Mouse (Mus musculus) spleen, adult 2 months (tissue): ENCODE data around the gene Ankrd36. TPM values are rescaled to one million over a fixed set of nuclear protein-coding genes. Genes with fewer than 3 reads are reported as not detected.

ENCODE experiments used
- DNase-seq, 2 experiments: peaks; one replicate each; pipeline versions ENCODE4 v3.0.0 to v3.0.0-alpha.2; 2012 to 2021; ENCODE audit warnings: low spot score in 2 of 2, low read depth in 1 of 2
- H3K27ac ChIP-seq: fragments of 200-500 bp; 2 replicates; pipeline ENCODE4 v1.5.1; 2012; ENCODE audit warnings: low read length, inconsistent platforms; ENCODE audit not compliant: insufficient read depth
- H3K27me3 ChIP-seq: fragments of 200-500 bp; 2 replicates; pipeline ENCODE4 v1.6.1; 2012; ENCODE audit warnings: mild to moderate bottlenecking, moderate library complexity, low read length, inconsistent platforms; ENCODE audit not compliant: control insufficient read depth, insufficient read depth
- H3K36me3 ChIP-seq: fragments of 200-500 bp; 2 replicates; pipeline ENCODE4 v1.6.1; 2012; ENCODE audit warnings: mild to moderate bottlenecking, low read length, inconsistent platforms; ENCODE audit not compliant: control insufficient read depth, insufficient read depth
- H3K4me1 ChIP-seq: fragments of 200-500 bp; 2 replicates; pipeline ENCODE4 v1.6.1; 2011; ENCODE audit warnings: inconsistent platforms; ENCODE audit not compliant: control insufficient read depth, insufficient read depth, insufficient read length
- H3K4me3 ChIP-seq: fragments of 200-500 bp; 2 replicates; pipeline ENCODE4 v1.5.1; 2011; ENCODE audit warnings: mild to moderate bottlenecking, inconsistent platforms; ENCODE audit not compliant: insufficient read depth, insufficient read length; ENCODE audit errors: extremely low read depth
- CTCF ChIP-seq: fragments of 200-500 bp; IDR thresholded peaks from 2 replicates; pipeline ENCODE4 v1.5.1; 2011; ENCODE audit warnings: mild to moderate bottlenecking, inconsistent platforms; ENCODE audit not compliant: insufficient read depth, insufficient read length, insufficient replicate concordance; ENCODE audit errors: extremely low read depth
- POLR2A ChIP-seq: fragments of 200-500 bp; IDR thresholded peaks from 2 replicates; pipeline ENCODE4 v1.6.1; 2011; ENCODE audit warnings: low read depth, low read length, inconsistent platforms
- WGBS: fragments of 180-500 bp; shearing (Covaris S2); methylation state at CpG from one replicate; pipeline ENCODE4 v1.1.7; 2018; 5-methylcytosine and 5-hydroxymethylcytosine counted together
- polyA plus RNA-seq: library from polyadenylated mRNA; depleted of rRNA; stranded (reverse); fragments of >200 nt; gene quantifications from 2 replicates; pipeline ENCODE4 v1.2.3, GENCODE M21; 2012

Gene Ankrd36
- polyA plus RNA-seq, 1 experiment: 0.02 TPM

DNA sequence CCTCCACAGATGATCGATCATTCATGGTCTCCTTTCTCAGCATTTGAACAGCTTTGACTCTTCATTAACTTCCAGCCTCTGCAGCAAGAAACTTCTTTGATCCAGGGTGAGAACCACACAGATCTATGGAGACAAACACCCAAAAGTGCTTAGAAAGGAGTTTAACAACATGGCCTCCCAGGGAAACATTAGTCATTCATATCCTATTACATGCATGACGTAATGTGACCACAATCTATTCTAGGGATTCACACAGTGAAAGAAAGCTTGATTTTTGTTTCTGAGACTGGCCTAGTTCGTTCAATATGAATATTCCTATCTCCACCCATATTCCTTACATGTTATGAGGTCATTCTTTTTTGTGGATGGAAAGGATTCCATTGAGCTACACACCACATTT is 3.9 kb upstream of the Ankrd36 start:
- DNase-seq: no peak
- Histone ChIP-seq H3K27ac (no peak overlapping the region), H3K27me3 (no peaks in the 10 kb centered on the region), H3K36me3 (no peaks in the 10 kb centered on the region), H3K4me1 (no peaks in the 10 kb centered on the region), H3K4me3 (no peak overlapping the region)
- no peak for TF ChIP-seq POLR2A
- TF ChIP-seq CTCF: no peak
- 79% methylated on average over 3 of the region's 3 CpGs for WGBS

DNA sequence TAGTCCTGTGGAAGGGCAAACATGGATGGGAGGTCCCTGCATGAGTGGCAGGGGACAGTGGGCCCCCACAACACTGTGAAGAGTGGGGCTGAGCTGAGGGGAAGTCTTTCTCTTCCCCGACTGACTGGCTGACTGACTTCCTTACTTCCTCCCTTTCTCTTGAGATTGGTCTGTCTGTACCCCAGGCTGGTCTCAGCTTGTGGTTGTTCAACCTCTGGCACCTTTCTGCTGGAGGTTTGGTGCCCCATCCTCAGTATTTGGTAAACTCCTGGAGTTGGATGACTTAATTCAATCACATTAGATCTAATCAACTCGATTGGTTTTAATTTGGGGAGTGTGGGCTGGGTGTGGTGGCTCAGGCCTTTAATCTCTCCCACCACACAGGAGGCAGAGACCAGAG is 3.0 kb upstream of the Ankrd36 start:
- no peaks in the 10 kb centered on the region for H3K36me3 ChIP-seq
- no peak for DNase-seq
- H3K27me3 ChIP-seq: no peaks in the 10 kb centered on the region
- TF ChIP-seq CTCF (no peak), POLR2A (no peak)
- WGBS: 32% methylated on average over 2 of the region's 2 CpGs
- H3K27ac ChIP-seq: no peak overlapping the region
- no peaks in the 10 kb centered on the region for H3K4me1 ChIP-seq
- no peak overlapping the region for H3K4me3 ChIP-seq

DNA sequence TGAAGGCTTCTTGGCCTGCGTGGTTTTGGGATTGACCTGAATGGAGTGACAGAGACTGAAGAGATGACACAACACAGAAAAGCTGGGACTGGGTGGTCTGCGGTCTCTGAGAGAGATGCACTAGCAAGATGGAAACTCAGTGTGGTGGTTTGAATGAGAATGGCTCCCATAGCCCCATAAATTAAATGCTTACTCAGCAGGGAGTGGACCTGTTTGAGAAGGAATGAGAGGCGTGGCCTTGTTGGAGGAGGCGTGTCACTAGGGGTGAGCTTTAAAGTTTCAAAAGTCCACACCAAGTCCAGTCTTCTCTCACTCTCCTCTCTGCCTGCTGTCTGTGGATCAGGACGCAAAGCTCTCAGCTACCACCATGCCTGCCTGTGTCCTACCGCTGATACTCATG is 1.8 kb upstream of the Ankrd36 start:
- WGBS: 96% methylated on average over 6 of the region's 6 CpGs
- H3K4me1 ChIP-seq: no peaks in the 10 kb centered on the region
- no peaks in the 10 kb centered on the region for H3K36me3 ChIP-seq
- no peak for DNase-seq
- H3K4me3 ChIP-seq: no peak overlapping the region
- no peak overlapping the region for H3K27ac ChIP-seq
- H3K27me3 ChIP-seq: no peaks in the 10 kb centered on the region
- TF ChIP-seq CTCF (no peak), POLR2A (no peak)

DNA sequence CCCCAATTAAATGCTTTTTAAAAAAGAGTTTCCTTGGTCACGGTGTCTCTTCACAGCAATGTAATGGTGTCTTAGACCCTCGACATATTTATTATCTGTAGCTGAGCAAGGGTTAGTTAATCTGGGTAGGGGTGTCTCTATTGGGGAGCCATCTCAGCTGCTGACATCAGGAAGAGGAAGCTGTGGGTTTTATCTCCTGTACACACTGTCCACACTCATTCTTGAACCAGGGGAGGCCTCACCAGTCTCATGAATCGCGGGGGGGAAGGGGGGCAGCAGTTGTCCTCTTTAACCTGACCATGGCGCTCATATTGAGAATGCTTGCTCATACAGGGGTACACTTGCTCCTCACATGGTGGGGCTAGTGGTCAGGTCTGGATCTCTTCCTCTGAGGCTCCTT is 1.4 kb upstream of the Ankrd36 start:
- H3K4me3 ChIP-seq: no peak overlapping the region
- no peak for DNase-seq
- no peaks in the 10 kb centered on the region for H3K4me1 ChIP-seq
- no peaks in the 10 kb centered on the region for H3K36me3 ChIP-seq
- H3K27ac ChIP-seq: no peak overlapping the region
- H3K27me3 ChIP-seq: no peaks in the 10 kb centered on the region
- TF ChIP-seq POLR2A: no peak
- 75% methylated on average over 5 of the region's 5 CpGs for WGBS

DNA sequence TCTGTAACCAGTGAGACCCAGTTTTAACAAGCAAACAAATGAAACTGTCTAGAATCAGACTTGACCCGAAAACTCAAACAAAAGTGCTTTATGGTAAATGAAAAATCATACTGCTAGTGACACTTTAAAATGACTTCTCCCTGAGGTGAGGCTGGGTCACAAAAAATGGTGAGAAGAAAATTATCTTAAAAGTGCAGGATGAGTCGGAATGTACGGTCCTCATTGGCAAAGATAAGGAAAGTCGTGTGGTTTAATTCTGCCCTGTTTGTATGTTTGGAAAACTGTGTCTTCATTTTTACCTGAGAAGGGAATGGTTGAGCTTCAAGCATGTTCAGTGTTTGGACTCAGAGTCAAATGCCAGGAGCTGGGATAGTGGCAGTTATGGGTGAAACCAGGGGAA is 2.4 kb downstream of the Ankrd36 start:
- no peak for DNase-seq
- 87% methylated on average over 4 of the region's 4 CpGs for WGBS
- no peaks in the 10 kb centered on the region for H3K36me3 ChIP-seq
- H3K4me1 ChIP-seq: no peaks in the 10 kb centered on the region
- no peak overlapping the region for H3K27ac ChIP-seq
- no peak overlapping the region for H3K4me3 ChIP-seq
- no peaks in the 10 kb centered on the region for H3K27me3 ChIP-seq
- TF ChIP-seq POLR2A: no peak
- TF ChIP-seq CTCF: no peak

DNA sequence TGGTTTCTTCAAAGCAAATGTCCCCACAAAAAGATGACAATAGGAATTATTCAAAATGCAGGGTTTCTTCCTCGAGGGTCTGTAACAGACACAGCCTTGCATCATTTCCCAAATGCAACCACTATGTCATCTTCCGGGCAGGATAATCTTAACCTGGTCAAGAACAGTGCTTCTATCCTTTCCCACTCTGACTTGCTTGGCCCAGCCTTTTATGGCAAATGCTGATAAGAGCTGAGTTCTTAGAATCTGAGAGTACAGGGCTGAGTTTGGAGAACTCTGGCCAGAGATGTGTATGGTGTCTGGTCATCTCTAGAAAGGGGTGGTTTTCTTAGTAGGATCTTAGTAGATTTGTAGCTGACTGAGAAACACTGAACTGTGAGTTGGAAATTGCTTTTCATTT is 4.3 kb downstream of the Ankrd36 start:
- no peaks in the 10 kb centered on the region for H3K27me3 ChIP-seq
- no peaks in the 10 kb centered on the region for H3K36me3 ChIP-seq
- no peaks in the 10 kb centered on the region for H3K4me1 ChIP-seq
- H3K27ac ChIP-seq: no peak overlapping the region
- no peak for TF ChIP-seq CTCF
- TF ChIP-seq POLR2A: no peak
- no peak for DNase-seq
- no peak overlapping the region for H3K4me3 ChIP-seq
- WGBS: 83% methylated on average over 2 of the region's 2 CpGs

DNA sequence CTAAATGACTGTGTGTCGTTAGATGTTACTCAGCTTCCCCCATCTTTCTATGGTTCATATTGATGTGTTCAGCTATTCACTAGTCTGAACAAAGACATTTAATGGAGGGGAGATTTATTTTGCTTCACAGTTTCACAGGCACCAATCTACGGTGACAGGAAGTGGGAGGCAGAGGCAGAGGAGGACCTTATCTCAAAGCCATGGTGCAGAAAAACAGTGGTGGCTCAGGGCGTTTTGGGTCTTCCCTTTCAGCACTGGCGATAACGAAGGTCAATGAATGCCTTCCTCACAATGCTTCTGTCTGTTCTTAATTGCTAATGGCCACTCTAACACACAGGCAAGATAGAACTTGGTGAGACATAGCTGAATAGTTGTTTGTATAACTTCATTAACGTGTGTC is 5.6 kb downstream of the Ankrd36 start:
- TF ChIP-seq CTCF: no peak
- no peak for TF ChIP-seq POLR2A
- WGBS: 57% methylated on average over 6 of the region's 6 CpGs
- no peaks in the 10 kb centered on the region for H3K27me3 ChIP-seq
- H3K27ac ChIP-seq: no peak overlapping the region
- H3K4me3 ChIP-seq: no peak overlapping the region
- no peak for DNase-seq
- no peaks in the 10 kb centered on the region for H3K36me3 ChIP-seq
- H3K4me1 ChIP-seq: no peaks in the 10 kb centered on the region

DNA sequence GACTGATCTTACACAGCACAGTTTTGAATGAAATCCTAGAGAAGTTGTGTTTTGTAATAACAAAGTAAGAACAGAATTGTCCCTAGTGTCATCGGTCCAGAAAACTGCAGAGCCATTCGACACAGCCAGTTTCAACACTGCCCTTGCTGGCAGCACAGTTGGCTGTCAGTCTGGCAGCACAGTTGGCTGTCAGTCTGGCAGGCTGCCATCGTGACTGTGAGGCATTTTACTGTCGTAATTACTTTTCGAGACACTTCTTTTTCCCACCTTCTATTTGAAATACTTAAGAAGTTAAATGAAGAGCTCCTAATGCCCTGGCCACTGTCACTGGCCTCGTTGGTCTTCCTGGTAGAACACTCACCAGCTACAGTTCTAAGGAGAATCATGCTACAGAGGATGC is 22.9 kb downstream of the Ankrd36 start:
- Histone ChIP-seq H3K27me3 (no peaks in the 10 kb centered on the region), H3K4me3 (no peak overlapping the region), H3K4me1 (no peaks in the 10 kb centered on the region), H3K27ac (no peak overlapping the region), H3K36me3 (no peaks in the 10 kb centered on the region)
- no peak for DNase-seq
- TF ChIP-seq POLR2A: no peak
- no peak for TF ChIP-seq CTCF
- 56% methylated on average over 6 of the region's 6 CpGs for WGBS
